Mouse (Mus musculus) embryonic facial prominence, embryonic 14.5 days (tissue): ENCODE data around the gene Otub1. TPM values are rescaled to one million over a fixed set of nuclear protein-coding genes. Genes with fewer than 3 reads are reported as not detected.

Experiments used
- ATAC-seq: fragments of 200-750 bp; cut with Nextera tagmentation; 2 replicates; pipeline ENCODE4 v1.8.0; 2017; ENCODE audit warnings: low read depth, moderate number of reproducible peaks, moderate TSS enrichment
- DNase-seq: peaks from one replicate; pipeline ENCODE4 v3.0.0-alpha.2; 2015; ENCODE audit warnings: low spot score
- H3K27ac ChIP-seq: fragments of 300-500 bp; sonication (generic); replicated peaks from 2 replicates; pipeline ENCODE4 v1.5.1; 2014; ENCODE audit warnings: low read depth, mild to moderate bottlenecking, low read length, moderate library complexity
- H3K27me3 ChIP-seq: fragments of 300-500 bp; sonication (generic); replicated peaks from 2 replicates; pipeline ENCODE4 v1.6.1; 2014; ENCODE audit warnings: low read length; ENCODE audit not compliant: control insufficient read depth, insufficient read depth
- H3K36me3 ChIP-seq: fragments of 300-500 bp; sonication (generic); 2 replicates; pipeline ENCODE4 v1.6.1; 2014; ENCODE audit warnings: low read length, mixed read lengths; ENCODE audit not compliant: control insufficient read depth, insufficient read depth
- H3K4me1 ChIP-seq: fragments of 300-500 bp; sonication (generic); 2 replicates; pipeline ENCODE4 v1.6.1; 2014; ENCODE audit warnings: antibody characterized with exemption, low read length; ENCODE audit not compliant: control insufficient read depth, insufficient read depth
- H3K4me2 ChIP-seq: fragments of 300-500 bp; sonication (generic); 2 replicates; pipeline ENCODE4 v1.6.1; 2014; ENCODE audit warnings: low read depth, mild to moderate bottlenecking, low read length, moderate library complexity, mixed read lengths
- H3K4me3 ChIP-seq: fragments of 300-500 bp; sonication (generic); 2 replicates; pipeline ENCODE4 v1.5.1; 2014; ENCODE audit warnings: low read depth, mild to moderate bottlenecking, low read length
- H3K9ac ChIP-seq: fragments of 300-500 bp; sonication (generic); 2 replicates; pipeline ENCODE4 v1.6.1; 2014; ENCODE audit warnings: low read depth, mild to moderate bottlenecking, low read length, moderate library complexity, mixed read lengths
- H3K9me3 ChIP-seq: fragments of 300-500 bp; sonication (generic); 2 replicates; pipeline ENCODE4 v1.6.1; 2016; ENCODE audit warnings: low read length; ENCODE audit not compliant: control insufficient read depth
- WGBS: fragments of 180-500 bp; shearing (Covaris S2); extraction: QIAGEN DNeasy Blood & Tissue Kit; methylation state at CpG from one replicate; pipeline ENCODE4 v1.1.7; 2014; 5-methylcytosine and 5-hydroxymethylcytosine counted together
- polyA plus RNA-seq: library from polyadenylated mRNA; unstranded; fragments of >200 nt; fragmentation: Nextera tagmentation; extraction: Ambion mirVana; gene quantifications from 2 replicates; pipeline ENCODE4 v1.2.1, GENCODE M21; 2014

The Otub1 gene
- polyA plus RNA-seq, 1 experiment from 2014 or later = 172 TPM

GRCm38 (mm10) chr19:7151927-7152653, 54.0 kb downstream of the Otub1 start:
- no peak for ATAC-seq
- DNase-seq = no peak
- peaks cover 62% of the 10 kb centered on the region for H3K4me1 ChIP-seq
- no peak overlapping the region for H3K9ac ChIP-seq
- WGBS = 68% methylated on average over 6 of the region's 6 CpGs
- H3K9me3 ChIP-seq = no peaks in the 10 kb centered on the region
- H3K27me3 ChIP-seq = no peaks in the 10 kb centered on the region
- no peak overlapping the region for H3K4me3 ChIP-seq
- H3K27ac ChIP-seq = 0 out of 2 replicates have a peak overlapping the region, but pooled peaks have one; percentile 50
- H3K4me2 ChIP-seq = no peak overlapping the region
- no peaks in the 10 kb centered on the region for H3K36me3 ChIP-seq

GRCm38 (mm10) chr19:7151300-7151926, 54.7 kb downstream of the Otub1 start:
- H3K9ac ChIP-seq = no peak overlapping the region
- H3K9me3 ChIP-seq = no peaks in the 10 kb centered on the region
- ATAC-seq (no peak), DNase-seq (no peak)
- H3K4me3 ChIP-seq = no peak overlapping the region
- no peak overlapping the region for H3K4me2 ChIP-seq
- WGBS = 85% methylated on average over 4 of the region's 7 CpGs
- H3K36me3 ChIP-seq = no peaks in the 10 kb centered on the region
- H3K4me1 ChIP-seq = peaks cover 56% of the 10 kb centered on the region
- H3K27me3 ChIP-seq = no peaks in the 10 kb centered on the region
- H3K27ac ChIP-seq = no peak overlapping the region

DNA sequence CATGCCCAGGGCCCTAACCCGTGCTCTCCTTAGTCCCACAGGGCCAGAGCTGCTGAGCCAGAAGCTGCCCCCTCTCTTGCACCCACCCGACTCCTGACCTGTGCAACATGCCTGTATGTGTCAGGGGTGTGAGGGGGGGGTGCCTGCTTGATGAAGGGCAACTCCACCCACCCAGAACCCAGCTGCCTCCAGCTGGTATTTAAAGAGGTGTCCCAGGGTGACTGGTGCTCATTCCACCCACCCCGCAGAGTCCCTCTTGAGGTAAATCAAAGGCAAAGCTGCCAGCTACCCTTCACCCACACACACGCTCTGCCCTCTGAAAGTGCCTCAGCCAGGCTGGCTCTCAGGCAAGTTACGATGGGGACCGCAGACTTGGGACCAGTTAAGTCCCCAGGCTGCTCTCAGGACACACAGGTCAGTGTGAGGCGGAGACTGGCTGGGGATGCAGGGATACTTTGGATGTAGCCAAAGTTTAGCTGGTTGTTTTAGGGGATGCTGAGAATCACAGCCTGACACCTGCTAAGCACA, 56.9 kb downstream of the Otub1 start:
- no peak overlapping the region for H3K4me3 ChIP-seq
- DNase-seq = no peak
- H3K27ac ChIP-seq = no peak overlapping the region
- WGBS = 70% methylated on average over 7 of the region's 7 CpGs
- H3K4me2 ChIP-seq = no peak overlapping the region
- peaks cover 48% of the 10 kb centered on the region for H3K4me1 ChIP-seq
- no peaks in the 10 kb centered on the region for H3K36me3 ChIP-seq
- H3K9me3 ChIP-seq = no peaks in the 10 kb centered on the region
- no peaks in the 10 kb centered on the region for H3K27me3 ChIP-seq
- H3K9ac ChIP-seq = no peak overlapping the region
- ATAC-seq = no peak

DNA sequence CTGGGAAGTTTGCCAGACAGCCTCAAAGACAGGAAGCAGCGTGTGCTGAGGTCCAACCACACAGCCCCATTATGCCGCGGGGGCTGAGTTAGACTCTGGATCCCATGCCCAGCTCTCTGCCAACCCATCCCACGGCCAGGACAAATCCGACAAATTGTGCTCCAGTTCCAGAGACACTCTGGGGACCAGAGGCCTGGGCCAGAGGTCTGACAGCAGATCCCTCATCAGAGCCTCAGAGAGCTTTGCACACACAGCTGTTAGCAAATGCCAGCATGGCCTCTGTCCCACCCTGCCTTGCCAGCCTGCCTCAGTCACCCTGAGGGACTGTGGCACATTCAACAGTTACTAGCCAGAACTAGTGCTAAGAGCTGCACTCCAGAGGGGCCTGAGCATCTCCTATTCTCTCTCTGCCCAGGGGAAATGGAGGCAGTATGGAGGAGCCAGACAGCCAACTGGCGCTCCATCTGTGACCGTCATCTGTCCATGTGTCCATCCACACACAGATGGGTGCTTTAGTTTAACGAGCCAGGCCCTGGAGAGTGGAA, 57.5 kb downstream of the Otub1 start:
- DNase-seq (no peak), ATAC-seq (no peak)
- Histone ChIP-seq H3K4me2 (no peak overlapping the region), H3K27me3 (no peaks in the 10 kb centered on the region), H3K4me3 (no peak overlapping the region), H3K9me3 (no peaks in the 10 kb centered on the region), H3K4me1 (peaks cover 51% of the 10 kb centered on the region), H3K36me3 (no peaks in the 10 kb centered on the region), H3K9ac (no peak overlapping the region), H3K27ac (no peak overlapping the region)
- 66% methylated on average over 8 of the region's 8 CpGs for WGBS

Other genes starting within 250 kb of the Otub1 start
- gene Ppp1r14b, start 231.3 kb downstream of the Otub1 start, polyA plus RNA-seq = 277 and 302 TPM in 2 replicates
- 31.4 and 36.8 TPM in 2 replicates for gene Plcb3, start 229.8 kb downstream of the Otub1 start, polyA plus RNA-seq
- gene Fkbp2, start 225.8 kb downstream of the Otub1 start, polyA plus RNA-seq = 72.4 and 81.0 TPM in 2 replicates
- gene Vegfb, start 218.7 kb downstream of the Otub1 start, polyA plus RNA-seq = 41.0 and 43.9 TPM in 2 replicates
- gene Dnajc4, start 213.7 kb downstream of the Otub1 start, polyA plus RNA-seq = 21.7 and 22.1 TPM in 2 replicates
- 21.9 and 22.9 TPM in 2 replicates for gene Nudt22, start 210.2 kb downstream of the Otub1 start, polyA plus RNA-seq
- gene Trpt1, start 210.2 kb downstream of the Otub1 start, polyA plus RNA-seq = 10.1 and 13.4 TPM in 2 replicates
- gene Fermt3, start 186.8 kb downstream of the Otub1 start, polyA plus RNA-seq = 10.4 and 10.8 TPM in 2 replicates
- gene Stip1, start 166.3 kb downstream of the Otub1 start, polyA plus RNA-seq = 216 and 228 TPM in 2 replicates
- 27.1 and 30.3 TPM in 2 replicates for gene Macrod1, start 149.5 kb downstream of the Otub1 start, polyA plus RNA-seq
- 10.4 and 10.5 TPM in 2 replicates for gene Flrt1, start 100.6 kb downstream of the Otub1 start, polyA plus RNA-seq
- gene Cox8a, start 11.3 kb upstream of the Otub1 start, polyA plus RNA-seq = 995 and 1,073 TPM in 2 replicates
- 47.8 and 48.4 TPM in 2 replicates for gene Naa40, start 34.9 kb upstream of the Otub1 start, polyA plus RNA-seq
- gene Rcor2, start 61.0 kb upstream of the Otub1 start, polyA plus RNA-seq = 10.8 and 11.7 TPM in 2 replicates
- 42.0 and 42.1 TPM in 2 replicates for gene Mark2, start 135.5 kb upstream of the Otub1 start, polyA plus RNA-seq
- gene Spindoc, start 176.7 kb upstream of the Otub1 start, polyA plus RNA-seq = 18.8 and 23.5 TPM in 2 replicates
- gene 2700081O15Rik, start 211.3 kb upstream of the Otub1 start, polyA plus RNA-seq = 10.3 and 11.2 TPM in 2 replicates